Mouse (Mus musculus) kidney, postnatal 36 days (tissue): ENCODE measurements around the gene Gmeb2.

ENCODE experiments used
- DNase-seq, 2 experiments: peaks; one replicate each; pipeline ENCODE4 v3.0.0; 2021 to 2022; ENCODE audit warnings: mixed read lengths in 2 of 2

Gene Gmeb2

DNA sequence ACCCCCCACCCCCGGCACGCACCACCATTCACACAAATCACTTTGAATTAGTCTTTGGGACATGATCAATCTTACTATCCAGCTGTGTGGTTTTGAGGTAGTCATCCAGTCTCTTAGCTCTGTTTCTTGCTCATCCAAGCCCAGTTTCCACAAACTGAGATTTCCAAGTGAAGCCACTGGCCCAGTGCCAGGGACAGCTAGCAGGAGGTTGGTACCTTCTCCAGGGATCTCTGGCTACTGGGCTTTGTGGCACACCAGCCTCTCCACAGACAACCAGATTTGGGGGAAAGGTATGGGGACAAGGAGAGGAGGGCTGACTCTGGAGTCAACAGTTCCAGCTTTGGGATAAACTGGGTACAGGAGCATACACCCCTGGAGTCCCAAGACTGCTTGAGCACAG, 67.5 kb downstream of the Gmeb2 start:
- peak; percentile 17 to 61 for DNase-seq

DNA sequence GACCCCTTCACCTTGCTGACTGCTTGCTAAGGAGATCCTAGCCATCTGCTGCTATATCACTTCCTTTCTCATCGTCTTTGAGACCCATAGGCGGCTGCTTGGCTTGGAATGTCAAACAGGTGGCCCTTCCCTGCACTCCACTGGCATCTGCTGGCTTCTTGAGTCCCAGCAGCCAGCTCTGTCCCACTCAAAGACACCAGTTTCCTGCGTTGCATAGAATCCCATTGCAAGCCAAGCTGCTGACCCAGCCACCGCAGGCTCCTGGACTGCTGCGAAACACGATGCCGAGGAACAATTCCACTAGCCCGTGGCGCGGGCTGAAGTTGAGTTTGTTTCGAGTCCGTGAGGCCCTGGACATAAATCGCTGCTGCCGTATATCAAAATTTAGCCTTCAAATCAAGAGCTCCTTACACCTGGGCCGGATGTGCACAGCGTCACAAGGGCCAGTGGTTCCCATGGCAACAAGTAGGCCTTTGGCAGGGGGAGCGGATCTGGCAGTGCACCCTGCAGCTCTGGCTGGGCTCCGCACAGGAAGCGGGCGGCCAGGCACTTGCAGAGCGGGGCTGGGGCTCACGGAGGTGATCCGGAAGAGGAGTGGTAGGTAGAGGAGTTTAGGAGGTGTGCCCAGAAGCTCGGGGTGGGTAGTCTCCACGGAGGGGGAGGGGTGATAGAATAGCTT, 68.2 kb downstream of the Gmeb2 start, which contains the start of gene Fndc11:
TSS of gene Fndc11 (plus strand) at position 476 of the 679 bp plus-strand sequence.
- peak; percentile 85 to 90 for DNase-seq

DNA sequence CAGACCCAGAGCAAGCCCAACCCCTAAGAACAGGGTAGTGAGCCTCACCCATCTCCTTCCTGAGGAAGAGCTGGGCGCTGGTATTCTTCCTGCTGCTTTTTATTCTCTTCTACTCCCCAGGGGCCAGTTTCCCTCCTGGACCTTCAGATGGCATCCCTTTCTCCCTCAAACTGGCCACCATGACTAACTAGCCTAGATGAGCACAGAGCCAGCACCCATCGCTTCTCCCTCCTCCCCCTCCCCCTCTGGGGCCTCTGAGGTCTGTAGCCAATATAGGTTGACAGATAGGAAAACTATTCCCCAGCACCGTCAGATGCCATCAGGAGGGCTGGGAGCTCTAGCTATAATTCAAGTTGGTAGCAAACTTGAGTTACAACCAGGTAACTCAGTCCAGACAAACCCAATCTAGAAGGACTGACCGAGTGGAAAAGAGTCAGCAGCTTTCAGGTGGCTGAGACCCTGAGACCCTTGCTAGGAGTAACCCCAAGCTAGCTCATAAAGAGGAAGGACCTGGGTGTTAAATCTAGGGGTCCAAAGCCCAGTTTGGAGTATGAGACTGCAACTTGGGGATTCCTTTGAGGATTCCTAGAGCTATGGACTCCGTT, 68.9 kb downstream of the Gmeb2 start:
- DNase-seq: peak in 1 of 2 experiments; percentile 41

DNA sequence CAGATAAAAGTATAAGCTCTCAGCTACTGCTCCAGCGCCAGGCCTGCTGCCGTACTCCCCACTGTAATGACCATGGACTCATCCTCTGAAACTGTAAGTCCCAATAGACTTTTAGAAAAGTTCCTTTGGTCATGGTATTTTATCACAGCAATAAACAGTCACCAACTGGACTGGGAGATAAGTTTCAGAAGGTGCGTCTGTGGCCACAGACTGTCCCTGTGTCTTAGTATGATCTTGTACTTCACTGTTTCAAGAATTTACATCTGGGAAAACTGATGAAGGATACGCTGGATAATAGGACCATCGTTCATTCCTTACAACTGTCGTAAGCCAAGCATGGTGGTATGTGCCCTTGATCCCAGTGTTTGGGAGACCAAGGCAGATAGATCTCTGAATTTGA, 71.8 kb downstream of the Gmeb2 start:
- no peak for DNase-seq

DNA sequence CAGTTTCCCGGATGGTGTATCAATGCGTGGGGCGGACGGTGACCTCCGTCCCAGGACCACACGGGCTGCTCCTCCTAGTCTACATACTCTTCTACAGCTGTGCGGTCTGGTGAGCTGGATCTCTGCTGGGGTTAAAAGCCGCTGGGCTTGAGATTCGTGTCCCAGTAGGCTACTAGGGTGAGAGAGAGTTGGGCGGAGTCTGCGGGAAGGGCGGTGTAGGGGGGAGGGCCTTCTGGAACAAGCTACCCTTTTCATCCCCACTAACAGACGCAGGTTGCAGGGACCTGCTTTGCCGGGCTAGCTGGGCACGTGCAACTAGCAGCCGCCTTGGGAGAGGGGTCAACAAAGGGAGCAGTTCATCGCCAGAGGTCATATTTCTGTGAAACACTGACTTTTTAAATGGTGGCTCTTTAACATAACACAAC, 74.8 kb downstream of the Gmeb2 start, which contains the start of gene Srms:
TSS of gene Srms (minus strand) at position 165 of the 425 bp plus-strand sequence.
- peak; percentile 64 to 73 for DNase-seq

DNA sequence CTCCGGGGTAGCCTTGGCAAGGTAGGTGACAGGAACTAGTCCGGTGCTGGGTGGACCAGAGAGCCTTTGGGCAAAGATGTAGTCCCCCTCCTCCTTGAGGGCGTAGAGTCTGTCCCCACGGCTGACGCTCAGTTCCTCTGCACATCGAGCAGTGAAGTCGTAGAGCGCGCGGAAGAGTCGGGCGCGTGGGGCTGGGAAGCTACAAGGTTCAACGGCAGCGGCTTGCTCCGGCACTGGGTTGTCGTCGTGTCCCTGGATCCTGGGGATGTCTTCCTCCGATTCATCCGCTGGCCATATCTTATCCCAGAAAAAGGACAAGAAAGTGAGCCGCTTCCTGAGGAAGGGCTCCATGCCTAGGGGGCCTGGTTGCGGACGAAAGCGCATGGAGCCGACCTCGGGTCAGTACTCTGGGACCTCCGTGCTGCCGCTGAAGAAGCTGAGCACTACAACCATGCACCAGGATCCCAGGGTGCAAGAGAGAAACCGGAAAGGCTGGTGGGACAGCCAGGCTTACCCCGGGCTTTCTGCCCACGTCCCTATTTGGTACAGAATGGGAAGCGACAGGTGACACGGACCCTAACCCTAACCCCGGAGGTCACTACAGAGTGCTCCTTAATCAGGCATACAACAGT, 75.3 kb downstream of the Gmeb2 start:
- peak in 1 of 2 experiments; percentile 36 for DNase-seq

DNA sequence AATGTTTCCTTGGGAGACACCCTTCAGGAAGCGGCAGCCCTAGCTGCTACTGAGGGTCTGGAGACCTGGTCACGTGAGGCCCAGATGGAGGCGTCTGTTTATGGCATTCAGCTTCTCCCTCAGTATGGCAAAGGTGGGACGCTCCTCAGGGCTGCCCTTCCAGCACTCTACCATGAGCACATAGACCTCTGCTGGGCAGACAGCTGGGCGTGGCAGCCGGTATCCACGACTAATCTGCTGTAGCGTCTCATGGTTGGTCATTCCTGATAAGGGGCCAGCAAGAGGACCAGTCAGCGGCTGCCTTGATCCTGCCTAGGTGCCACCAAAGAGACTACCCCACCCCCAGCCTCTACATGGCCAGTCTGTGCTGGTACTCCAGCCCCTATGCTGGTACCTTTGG, 81.7 kb downstream of the Gmeb2 start:
- no peak for DNase-seq

DNA sequence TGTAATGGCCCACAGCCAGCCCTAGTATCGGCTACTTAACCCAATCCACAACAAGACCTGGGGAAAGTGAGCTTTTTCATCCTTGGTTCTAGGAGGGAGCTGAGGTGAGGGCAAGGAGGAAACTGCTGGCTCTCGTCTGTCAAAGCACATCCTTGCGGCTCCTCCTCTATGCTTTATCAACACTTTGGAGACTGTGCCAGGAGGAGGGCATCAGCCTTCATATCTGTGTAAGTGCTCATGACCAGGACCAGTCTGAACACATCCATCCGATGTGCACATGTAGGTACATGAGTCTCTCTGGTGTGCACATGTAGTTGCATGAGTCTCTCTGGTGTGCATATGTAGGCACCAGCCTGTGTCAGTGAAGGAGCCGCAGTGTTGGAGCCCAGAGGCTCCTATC, 82.2 kb downstream of the Gmeb2 start:
- DNase-seq: no peak

DNA sequence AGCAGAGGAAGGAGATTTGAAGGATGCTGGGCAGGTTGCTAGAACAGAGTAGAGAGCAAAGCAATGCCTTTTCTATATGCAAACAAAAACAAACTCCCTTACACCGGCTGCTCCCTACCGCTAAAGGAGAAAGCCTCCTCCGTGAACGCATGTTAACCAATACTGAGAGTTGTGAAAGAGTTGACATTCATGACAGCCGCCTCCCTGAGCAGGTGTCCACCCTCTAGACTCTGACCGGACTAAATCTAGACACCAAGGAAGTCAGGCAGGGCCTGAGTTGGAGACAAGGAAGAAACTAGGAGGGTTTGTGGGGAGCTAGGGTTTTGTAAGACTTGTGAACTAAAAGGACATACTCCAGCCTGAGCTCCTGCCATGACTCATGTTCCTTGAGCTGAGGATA, 84.9 kb downstream of the Gmeb2 start:
- no peak for DNase-seq

DNA sequence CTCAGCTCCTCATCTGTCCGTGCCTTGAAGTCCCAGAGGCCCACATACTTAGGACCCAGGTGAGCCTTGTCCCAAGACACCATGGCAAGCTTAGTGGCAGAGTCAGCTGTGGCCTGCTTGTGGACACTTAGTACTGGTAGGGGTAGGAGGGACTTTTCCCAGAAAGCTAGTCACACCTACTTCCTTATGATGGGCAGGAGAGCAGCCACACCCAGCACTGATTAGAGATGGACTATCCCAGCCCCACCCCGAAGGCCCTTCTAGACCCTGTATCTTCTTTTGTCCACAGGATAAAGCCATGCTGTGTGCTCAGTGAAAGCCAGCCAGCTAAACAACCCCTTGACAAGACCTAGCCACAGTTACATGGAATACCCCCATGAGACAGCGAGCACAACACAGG, 85.4 kb downstream of the Gmeb2 start, which contains the start of gene Ptk6:
TSS of gene Ptk6 (minus strand) at position 368 of the 400 bp plus-strand sequence.
- DNase-seq: no peak

DNA sequence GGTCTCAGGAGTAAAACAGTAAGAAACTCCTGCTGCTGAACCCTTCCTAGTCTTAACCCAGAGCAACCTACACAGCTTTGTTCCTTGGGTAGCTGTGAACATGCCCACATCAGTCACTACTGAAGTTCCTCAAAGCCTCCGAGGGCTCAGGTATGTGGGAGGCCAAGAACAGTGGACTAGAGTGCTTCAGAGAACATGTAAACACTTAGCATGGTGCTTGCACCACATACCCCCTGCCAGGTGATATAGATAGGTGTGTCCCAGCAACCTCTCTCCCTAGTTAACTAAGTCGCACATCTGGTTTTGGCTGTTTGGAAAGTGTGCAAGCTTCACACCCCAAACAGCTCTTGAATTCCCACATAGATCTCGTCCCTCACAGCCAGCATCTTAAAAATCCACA, 86.2 kb downstream of the Gmeb2 start:
- no peak for DNase-seq
